Mouse (Mus musculus) spleen, adult 2 months (tissue): Measurements from ENCODE around the gene Sult1a1. TPM values are rescaled to one million over a fixed set of nuclear protein-coding genes. Genes with fewer than 3 reads are reported as not detected.

Experiments used
- DNase-seq, 2 experiments: peaks; one replicate each; pipeline versions ENCODE4 v3.0.0 to v3.0.0-alpha.2; 2012 to 2021; ENCODE audit warnings: low spot score in 2 of 2, low read depth in 1 of 2
- H3K27ac ChIP-seq: fragments of 200-500 bp; 2 replicates; pipeline ENCODE4 v1.5.1; 2012; ENCODE audit warnings: low read length, inconsistent platforms; ENCODE audit not compliant: insufficient read depth
- H3K27me3 ChIP-seq: fragments of 200-500 bp; 2 replicates; pipeline ENCODE4 v1.6.1; 2012; ENCODE audit warnings: mild to moderate bottlenecking, moderate library complexity, low read length, inconsistent platforms; ENCODE audit not compliant: control insufficient read depth, insufficient read depth
- H3K36me3 ChIP-seq: fragments of 200-500 bp; 2 replicates; pipeline ENCODE4 v1.6.1; 2012; ENCODE audit warnings: mild to moderate bottlenecking, low read length, inconsistent platforms; ENCODE audit not compliant: control insufficient read depth, insufficient read depth
- H3K4me1 ChIP-seq: fragments of 200-500 bp; 2 replicates; pipeline ENCODE4 v1.6.1; 2011; ENCODE audit warnings: inconsistent platforms; ENCODE audit not compliant: control insufficient read depth, insufficient read depth, insufficient read length
- H3K4me3 ChIP-seq: fragments of 200-500 bp; 2 replicates; pipeline ENCODE4 v1.5.1; 2011; ENCODE audit warnings: mild to moderate bottlenecking, inconsistent platforms; ENCODE audit not compliant: insufficient read depth, insufficient read length; ENCODE audit errors: extremely low read depth
- CTCF ChIP-seq: fragments of 200-500 bp; IDR thresholded peaks from 2 replicates; pipeline ENCODE4 v1.5.1; 2011; ENCODE audit warnings: mild to moderate bottlenecking, inconsistent platforms; ENCODE audit not compliant: insufficient read depth, insufficient read length, insufficient replicate concordance; ENCODE audit errors: extremely low read depth
- POLR2A ChIP-seq: fragments of 200-500 bp; IDR thresholded peaks from 2 replicates; pipeline ENCODE4 v1.6.1; 2011; ENCODE audit warnings: low read depth, low read length, inconsistent platforms
- WGBS: fragments of 180-500 bp; shearing (Covaris S2); methylation state at CpG from one replicate; pipeline ENCODE4 v1.1.7; 2018; 5-methylcytosine and 5-hydroxymethylcytosine counted together
- polyA plus RNA-seq: library from polyadenylated mRNA; depleted of rRNA; stranded (reverse); fragments of >200 nt; gene quantifications from 2 replicates; pipeline ENCODE4 v1.2.3, GENCODE M21; 2012

The Sult1a1 gene
- polyA plus RNA-seq, 1 experiment, result 12.9 TPM

- DNase-seq, result no peak
- TF ChIP-seq POLR2A, result no peak
- no peak for TF ChIP-seq CTCF
- Histone ChIP-seq H3K27me3 (no peaks in the 10 kb centered on the region), H3K4me3 (no peak overlapping the region), H3K27ac (0 out of 2 replicates have a peak overlapping the region, but pooled peaks have one; percentile 26), H3K4me1 (peaks cover 21% of the 10 kb centered on the region), H3K36me3 (peaks cover 38% of the 10 kb centered on the region)
- 74% methylated on average over 8 of the region's 8 CpGs for WGBS
These were observed 21.6 kb upstream of the Sult1a1 start for GRCm38 (mm10) chr7:126697838-126698237.

GRCm38 (mm10) chr7:126696886-126697285, 20.7 kb upstream of the Sult1a1 start:
- peaks cover 18% of the 10 kb centered on the region for H3K4me1 ChIP-seq
- peaks cover 31% of the 10 kb centered on the region for H3K36me3 ChIP-seq
- 62% methylated on average over 3 of the region's 3 CpGs for WGBS
- H3K27ac ChIP-seq, result 0 out of 2 replicates have a peak overlapping the region, but pooled peaks have one; percentile 97
- peak overlapping the region; percentile 93; the same call in 1 of the 2 replicates for H3K4me3 ChIP-seq
- no peak for DNase-seq
- TF ChIP-seq CTCF (no peak), POLR2A (no peak)
- H3K27me3 ChIP-seq, result no peaks in the 10 kb centered on the region

- H3K4me3 ChIP-seq, result peak overlapping the region; percentile 93
- TF ChIP-seq POLR2A (no peak), CTCF (no peak)
- peaks cover 14% of the 10 kb centered on the region for H3K4me1 ChIP-seq
- peak overlapping the region; percentile 97 for H3K27ac ChIP-seq
- H3K27me3 ChIP-seq, result no peaks in the 10 kb centered on the region
- peaks cover 25% of the 10 kb centered on the region for H3K36me3 ChIP-seq
- no peak for DNase-seq
- 5% methylated on average over 17 of the region's 17 CpGs for WGBS
These were observed 20.1 kb upstream of the Sult1a1 start for GRCm38 (mm10) chr7:126696303-126696702.

- 1% methylated on average over 40 of the region's 40 CpGs for WGBS
- Histone ChIP-seq H3K27me3 (no peaks in the 10 kb centered on the region), H3K27ac (peak within 1 kb of the TSS; percentile 97), H3K36me3 (peaks cover 25% of the 10 kb centered on the region), H3K4me1 (peaks cover 12% of the 10 kb centered on the region), H3K4me3 (peak within 1 kb of the TSS; percentile 93)
- peak; percentile 85 to 87 for DNase-seq
- TF ChIP-seq CTCF, result peak; percentile 89
- TF ChIP-seq POLR2A, result peak; percentile 6; the same call in 1 of the 2 replicates
These were observed 19.5 kb upstream of the Sult1a1 start, which contains the start of gene Slx1b for GRCm38 (mm10) chr7:126695631-126696207. Slx1b (minus strand) TSS chr7:126695784.

- peak within 1 kb of the TSS; percentile 93 for H3K4me3 ChIP-seq
- DNase-seq, result peak; percentile 72 to 76
- peaks cover 21% of the 10 kb centered on the region for H3K36me3 ChIP-seq
- H3K27ac ChIP-seq, result peak within 1 kb of the TSS; percentile 97
- H3K4me1 ChIP-seq, result peaks cover 9% of the 10 kb centered on the region
- no peaks in the 10 kb centered on the region for H3K27me3 ChIP-seq
- TF ChIP-seq CTCF (0 out of 2 replicates have a peak, but pooled peaks have one; percentile 4), POLR2A (peak; percentile 70; the same call in 1 of the 2 replicates)
- WGBS, result under 1% methylated on average over 31 of the region's 31 CpGs
These were observed 19.0 kb upstream of the Sult1a1 start, which contains the start of gene Bola2 for GRCm38 (mm10) chr7:126695210-126695611. Bola2 (plus strand) TSS chr7:126695401.

GRCm38 (mm10) chr7:126694441-126695051, 18.3 kb upstream of the Sult1a1 start:
- Histone ChIP-seq H3K4me3 (no peak overlapping the region; the same call in 1 of the 2 replicates), H3K4me1 (peaks cover 6% of the 10 kb centered on the region; the same call in 1 of the 2 replicates), H3K27ac (no peak overlapping the region), H3K36me3 (peaks cover 14% of the 10 kb centered on the region), H3K27me3 (no peaks in the 10 kb centered on the region)
- no peak for DNase-seq
- WGBS, result 87% methylated on average over 10 of the region's 10 CpGs
- TF ChIP-seq CTCF, result no peak
- no peak for TF ChIP-seq POLR2A

- H3K36me3 ChIP-seq, result peaks cover 7% of the 10 kb centered on the region; the same call in 1 of the 2 replicates
- 87% methylated on average over 7 of the region's 7 CpGs for WGBS
- no peak overlapping the region for H3K27ac ChIP-seq
- DNase-seq, result no peak
- TF ChIP-seq POLR2A (no peak), CTCF (no peak)
- no peak overlapping the region for H3K4me3 ChIP-seq
- no peaks in the 10 kb centered on the region for H3K27me3 ChIP-seq
- H3K4me1 ChIP-seq, result peaks cover 6% of the 10 kb centered on the region; the same call in 1 of the 2 replicates
These were observed 17.5 kb upstream of the Sult1a1 start for GRCm38 (mm10) chr7:126693781-126694180.
